Mouse (Mus musculus) urinary bladder, postnatal 10 days (tissue): Measurements from ENCODE around the gene Otop1.

Experiments used
- DNase-seq: peaks from one replicate; pipeline ENCODE4 v3.0.0; 2022; ENCODE audit warnings: low spot score

The Otop1 gene

DNA sequence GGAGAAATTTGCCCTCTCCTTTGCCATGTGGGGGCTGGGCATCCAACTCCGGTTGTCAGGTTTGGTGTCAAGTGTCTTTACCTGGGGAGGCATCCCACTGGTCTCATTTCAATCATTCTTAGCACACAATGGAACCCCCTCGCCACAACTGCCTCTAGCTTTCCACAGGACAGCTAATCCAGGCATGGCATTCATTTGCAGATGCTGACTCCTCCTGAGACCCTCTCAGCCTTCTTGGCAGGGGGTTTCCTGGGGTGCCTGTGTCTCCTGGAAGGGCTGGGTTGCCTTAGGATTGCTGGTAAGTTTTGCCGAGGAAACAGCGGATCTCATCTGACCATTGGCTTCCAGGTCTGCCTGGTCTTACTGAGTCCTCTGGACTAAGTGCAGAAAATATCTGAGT lies at the start of gene Otop1:
Otop1 (plus strand) TSS at position 202 of the 400 bp plus-strand sequence.
- no peak for DNase-seq

DNA sequence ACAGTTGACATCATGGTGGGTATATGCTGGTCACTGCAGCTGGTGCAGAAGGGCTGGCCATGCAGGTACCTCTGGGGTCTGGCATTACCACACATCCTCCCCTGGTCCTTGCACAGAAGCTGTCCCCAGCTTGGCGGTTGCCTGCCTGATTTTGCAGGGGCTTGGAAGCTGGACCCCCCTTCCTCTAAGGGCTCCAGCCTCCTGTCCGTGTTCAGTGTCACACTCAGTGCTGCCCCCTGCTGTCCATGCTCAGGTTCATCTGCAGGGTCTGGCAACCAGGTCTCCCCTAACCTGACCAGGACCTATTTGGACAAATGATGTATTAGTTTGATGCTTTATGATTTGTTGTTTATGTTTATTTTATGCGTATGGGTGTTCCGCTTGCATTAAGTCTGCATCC lies 40.4 kb upstream of the Otop1 start:
- no peak for DNase-seq

DNA sequence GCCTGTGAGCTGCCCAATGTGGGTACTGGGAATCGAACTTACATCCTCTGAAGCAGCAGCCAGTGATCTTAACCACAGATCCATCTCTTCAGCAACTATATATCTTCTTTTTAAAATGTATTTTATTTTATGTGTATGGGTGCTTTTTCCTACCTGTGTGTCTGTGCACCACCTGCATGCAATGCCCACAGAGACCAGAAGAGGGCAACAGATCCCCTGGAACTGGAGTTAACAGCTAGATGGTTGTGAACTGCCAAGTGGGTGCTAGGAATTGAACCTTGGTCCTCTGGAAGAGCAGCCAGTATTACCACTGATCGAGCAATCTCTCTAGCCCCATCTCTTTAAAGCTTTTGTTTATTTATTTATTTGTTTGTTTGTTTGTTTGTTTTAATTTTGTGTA lies 39.1 kb upstream of the Otop1 start:
- DNase-seq: no peak

DNA sequence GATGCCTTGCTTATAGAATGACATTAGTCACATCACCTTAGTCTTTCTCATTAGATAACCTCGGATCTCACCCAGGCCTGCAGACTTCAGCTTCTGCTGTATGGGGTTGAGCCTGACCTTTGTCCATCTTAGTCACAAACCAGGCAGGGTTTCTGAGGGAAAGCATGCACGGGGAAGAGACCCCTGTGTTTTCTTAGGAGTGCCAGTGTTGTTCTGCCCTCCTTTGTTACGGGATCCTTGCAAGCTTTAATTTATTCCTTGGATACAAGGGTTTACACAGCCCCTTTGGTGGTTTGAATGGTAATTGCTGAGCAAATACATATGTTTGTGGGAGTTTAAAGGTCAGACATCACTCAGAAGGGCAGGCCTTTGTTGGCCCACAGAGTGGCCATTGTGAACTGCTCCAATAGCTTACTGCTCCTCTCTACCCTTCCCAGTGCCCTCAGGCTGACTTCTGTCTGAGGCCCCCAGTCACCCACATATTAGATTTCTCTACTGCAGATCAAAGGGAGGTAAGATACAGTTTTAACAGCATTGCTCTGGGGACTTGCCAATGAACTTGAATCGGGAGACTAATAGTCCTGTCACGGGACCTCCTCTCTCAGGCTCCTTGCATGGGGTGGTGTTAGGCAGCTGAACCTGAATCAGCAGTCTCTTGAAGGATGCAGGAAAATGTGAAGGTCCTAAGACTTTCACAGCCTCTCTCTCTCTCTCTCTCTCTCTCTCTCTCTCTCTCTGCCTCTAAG lies 34.9 kb upstream of the Otop1 start:
- no peak for DNase-seq

DNA sequence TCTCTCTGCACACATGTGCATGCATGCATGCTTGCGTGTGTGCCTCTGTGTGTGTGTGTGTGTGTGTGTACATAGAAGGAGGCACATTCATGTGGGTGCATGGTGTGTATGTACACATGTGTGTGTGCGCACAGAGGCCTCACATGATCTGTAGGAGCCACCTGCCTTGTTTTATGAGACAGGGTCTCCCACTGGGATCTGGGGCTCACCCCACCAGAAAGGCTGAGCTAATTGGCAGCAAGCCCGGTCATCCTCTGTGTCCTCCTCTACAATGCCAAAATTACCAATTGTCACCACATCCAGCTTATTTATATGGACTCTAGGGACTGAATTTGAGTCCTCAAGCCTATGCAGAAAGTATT lies 34.3 kb upstream of the Otop1 start:
- no peak for DNase-seq

DNA sequence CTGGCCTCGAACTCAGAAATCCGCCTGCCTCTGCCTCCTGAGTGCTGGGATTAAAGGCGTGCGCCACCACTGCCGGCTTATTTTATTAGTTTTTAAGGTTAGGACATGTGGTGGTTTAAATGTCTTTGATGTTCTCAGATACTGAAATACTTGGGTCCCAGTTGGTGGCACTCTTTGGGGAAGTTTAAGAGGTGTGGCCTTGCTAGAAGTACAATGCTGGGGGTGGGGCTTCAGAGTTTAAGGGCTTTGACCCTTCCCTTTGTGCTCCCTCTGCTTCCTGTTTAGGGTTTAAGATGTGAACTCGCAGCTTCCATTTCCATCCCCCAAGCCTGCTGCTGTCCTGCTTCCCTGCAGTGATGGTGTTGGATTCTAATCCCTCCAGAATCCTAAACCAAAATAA lies 33.8 kb upstream of the Otop1 start:
- DNase-seq: no peak

DNA sequence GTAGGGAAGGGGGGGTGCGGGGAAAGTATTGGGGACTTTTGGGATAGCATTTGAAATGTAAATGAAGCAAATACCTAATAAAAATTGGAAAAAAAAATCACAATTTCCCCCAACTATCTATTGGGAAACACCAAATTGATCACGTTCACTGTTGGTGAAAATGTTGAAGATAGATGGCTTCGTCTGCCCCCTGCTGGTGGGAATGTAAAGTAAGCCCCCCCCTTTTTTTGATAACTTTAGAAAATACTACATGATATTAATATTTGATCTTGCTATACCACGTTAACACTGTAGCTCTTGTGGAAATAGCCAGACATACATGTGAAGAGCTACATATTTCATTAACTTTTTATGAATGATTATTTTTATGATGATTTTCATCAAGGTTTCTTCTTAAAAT lies 20.6 kb upstream of the Otop1 start:
- no peak for DNase-seq

DNA sequence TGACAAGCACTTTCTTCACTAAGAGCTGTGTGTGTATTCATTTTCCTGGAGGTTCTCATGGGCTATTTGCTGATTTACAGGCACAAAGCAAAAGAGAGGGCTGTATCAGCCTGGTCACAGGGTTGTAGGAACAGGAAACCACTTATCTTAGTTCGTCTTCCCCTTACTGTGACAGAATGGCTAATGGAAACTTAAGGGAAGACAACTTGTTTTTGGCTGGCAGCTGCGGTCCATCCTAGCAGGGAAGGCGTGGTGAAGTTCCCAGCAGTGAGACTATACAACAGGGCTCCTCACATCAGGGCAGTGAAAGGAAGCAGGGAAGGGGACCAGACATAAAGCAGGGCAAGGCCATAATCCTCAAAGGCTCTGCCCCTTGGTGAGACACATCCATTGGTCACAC lies 20.1 kb upstream of the Otop1 start:
- DNase-seq: no peak

DNA sequence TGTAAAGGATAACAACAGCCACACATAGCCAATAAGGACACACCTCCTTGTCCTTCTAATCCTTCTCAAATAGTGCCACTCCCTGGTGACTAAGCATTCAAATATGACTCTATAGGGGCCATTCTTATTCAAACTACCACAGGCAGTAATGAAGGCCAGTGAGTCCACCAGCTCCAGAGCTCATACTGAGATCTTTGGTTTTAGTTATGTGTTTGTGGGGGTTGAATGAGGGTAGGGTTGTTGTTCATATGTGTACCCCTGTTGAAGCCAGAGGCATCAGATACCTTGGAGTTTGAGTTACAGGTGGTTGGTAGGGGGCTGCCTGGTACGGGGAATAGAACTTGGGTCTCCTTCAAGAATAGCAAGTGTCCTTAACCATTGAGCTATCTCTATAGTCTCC lies 19.2 kb upstream of the Otop1 start:
- DNase-seq: no peak

DNA sequence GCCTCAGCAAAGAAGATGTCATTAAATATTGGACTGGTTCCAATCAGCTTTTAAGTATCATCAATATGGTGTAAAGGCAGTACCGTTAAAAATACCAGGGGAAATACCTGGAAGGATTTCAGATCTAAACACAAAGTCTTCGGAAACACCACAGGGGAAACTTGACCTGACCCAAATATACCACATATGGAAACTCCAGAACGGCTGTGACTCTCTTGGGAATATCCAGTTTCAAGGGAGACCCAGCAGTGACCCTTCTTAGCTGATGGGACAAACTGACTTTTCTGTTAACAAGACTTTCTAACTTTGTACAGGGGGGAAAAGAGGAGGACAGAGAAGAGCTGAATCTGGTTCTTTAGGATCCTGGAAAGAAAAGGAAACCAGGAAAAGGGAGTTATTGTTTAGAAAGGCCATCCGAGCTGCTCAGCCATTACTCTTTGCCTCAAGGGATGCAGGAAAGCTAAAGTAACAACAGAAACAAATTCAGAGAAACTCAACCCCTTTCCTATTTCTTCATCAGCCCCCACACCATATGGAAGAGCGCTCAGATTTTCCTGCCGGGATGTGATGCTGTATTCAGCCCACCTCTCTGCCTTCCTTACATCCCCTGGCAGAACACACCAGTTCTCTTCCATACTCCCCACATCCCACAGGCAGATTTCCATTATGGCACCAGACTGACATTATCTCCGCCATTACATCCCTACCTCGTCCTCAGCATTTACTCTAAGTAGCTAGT lies 17.6 kb upstream of the Otop1 start:
- DNase-seq: no peak

DNA sequence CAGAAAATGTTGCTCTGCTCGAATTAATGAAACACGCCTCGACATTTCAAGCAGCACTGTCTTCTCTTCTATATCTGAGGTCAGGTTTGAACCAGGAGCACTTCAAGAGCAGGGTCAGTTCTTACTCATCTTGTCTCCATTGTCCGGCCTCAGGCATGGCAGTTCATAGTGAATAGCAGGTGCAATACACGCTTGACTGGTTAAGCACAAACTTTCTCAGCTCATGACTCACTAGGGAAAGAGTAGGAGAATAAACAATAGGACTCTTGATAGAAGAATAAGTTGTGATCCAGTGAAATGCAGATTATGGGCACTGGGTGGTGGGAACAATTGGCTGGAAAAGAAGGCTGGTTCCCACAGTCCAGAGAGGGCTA lies 17.0 kb upstream of the Otop1 start:
- no peak for DNase-seq

DNA sequence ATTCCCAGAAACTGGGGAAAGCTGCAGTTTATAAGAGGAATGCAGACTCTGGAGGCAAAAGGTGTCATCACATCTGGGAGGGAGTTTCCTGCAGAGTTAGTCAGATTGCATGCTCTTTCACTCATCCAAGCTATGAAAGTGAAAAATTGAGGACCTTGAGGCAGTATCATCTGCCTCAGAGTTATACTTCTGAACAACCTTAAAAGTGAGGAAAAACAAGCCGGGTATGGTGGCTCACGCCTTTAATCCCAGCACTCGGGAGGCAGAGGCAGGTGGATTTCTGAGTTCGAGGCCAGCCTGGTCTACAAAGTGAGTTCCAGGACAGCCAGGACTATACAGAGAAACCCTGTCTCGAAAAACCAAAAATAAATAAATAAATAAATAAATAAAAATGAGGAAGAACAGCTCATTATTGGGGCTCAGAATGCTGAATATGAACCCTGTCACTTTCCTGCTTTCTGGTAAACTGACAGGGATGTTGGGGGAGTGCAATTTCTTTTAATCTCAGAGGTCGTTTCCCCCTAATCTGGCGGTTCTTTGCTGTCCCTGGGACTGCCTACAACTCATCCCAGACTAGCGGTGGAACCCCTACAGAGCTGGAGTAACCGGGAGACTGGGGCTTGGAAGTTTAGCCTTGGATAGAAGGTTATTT lies 16.2 kb upstream of the Otop1 start:
- DNase-seq: no peak

DNA sequence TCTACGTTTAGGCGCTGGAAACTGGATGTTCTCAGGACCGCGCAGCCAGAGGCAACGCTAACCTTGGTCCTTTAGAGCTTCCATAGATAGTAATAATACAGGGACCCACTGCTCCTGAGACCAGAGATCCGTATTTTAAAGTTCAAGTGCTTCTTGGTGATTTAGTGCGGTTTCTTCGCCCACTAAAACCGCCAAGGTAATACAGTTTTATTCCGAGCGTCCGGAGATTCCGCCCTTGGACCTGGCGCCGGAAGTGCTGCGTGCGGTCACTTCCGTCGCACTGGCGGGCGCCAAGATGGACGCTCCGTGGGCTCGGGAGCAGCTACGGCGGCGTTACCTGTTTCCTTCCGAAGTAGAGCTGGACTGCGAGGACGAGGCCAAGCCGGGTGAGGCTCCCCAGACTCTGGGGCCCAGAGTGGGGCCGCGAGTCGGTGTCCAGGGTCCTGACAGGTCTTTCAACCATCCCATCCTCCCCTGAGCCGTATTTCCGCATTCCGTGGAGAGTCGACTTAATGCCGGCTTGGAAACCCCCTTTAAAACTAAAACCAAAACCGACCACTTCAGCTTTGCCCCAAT lies 15.6 kb upstream of the Otop1 start, which contains the start of gene Tmem128:
Tmem128 (plus strand) TSS at position 79 of the 576 bp plus-strand sequence.
- DNase-seq: no peak

DNA sequence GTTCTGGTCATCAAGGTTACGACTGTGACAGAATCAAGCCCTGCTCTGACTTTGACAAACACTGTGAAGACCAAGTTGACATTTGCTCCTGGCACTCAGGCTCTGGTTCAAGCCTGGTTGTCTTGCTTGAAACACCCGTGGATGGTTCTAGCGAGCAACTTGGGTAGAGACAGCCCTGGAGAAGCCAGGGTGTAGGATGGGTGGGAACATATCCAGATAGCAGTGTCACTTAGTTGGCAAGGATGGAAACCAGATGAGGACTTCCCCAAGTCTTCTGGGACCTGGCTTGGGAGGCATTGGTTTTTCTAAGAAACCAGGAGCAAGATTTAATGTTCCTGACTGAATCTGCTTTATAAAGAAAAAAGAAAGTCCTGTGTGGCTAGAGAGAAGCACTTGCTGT lies 4.8 kb upstream of the Otop1 start:
- no peak for DNase-seq

DNA sequence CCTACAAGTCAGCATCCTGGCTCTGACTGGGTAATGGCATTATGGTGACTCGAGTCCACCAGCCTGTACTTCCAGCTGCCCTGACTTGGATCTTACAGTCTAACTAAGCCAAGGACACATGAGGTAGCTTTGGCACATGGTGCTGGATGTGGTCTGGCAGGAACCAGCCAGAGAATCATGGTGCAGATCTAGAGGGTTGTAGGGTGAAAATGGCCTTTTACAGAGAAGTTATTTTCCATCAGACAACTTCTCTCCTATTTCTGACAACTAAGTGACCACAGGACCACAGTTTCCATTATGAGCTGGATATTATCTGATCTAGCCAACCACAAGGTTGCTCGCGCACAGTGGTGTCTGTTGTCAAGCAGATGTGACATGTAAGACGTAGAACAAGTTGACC lies 1.9 kb upstream of the Otop1 start:
- no peak for DNase-seq

DNA sequence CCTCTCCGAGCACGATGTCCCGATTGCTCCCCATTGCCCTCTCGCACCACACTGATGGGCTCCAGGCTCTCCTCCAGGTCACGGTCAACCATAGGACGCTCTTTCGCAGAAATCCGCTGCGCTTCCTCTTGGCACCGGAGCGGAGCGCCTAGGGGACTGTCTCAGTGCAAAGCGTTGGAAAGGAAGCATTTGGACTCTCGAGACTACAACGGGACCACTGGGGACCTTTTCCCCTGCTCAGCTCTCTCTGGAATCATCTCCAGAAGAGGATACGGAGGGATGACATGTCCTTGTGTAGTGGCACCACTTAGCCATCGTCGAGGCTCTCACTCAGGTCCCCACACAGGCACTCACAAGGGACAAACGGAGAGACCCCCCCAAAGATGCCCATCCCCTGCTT lies 679 bp downstream of the Otop1 start:
- no peak for DNase-seq

DNA sequence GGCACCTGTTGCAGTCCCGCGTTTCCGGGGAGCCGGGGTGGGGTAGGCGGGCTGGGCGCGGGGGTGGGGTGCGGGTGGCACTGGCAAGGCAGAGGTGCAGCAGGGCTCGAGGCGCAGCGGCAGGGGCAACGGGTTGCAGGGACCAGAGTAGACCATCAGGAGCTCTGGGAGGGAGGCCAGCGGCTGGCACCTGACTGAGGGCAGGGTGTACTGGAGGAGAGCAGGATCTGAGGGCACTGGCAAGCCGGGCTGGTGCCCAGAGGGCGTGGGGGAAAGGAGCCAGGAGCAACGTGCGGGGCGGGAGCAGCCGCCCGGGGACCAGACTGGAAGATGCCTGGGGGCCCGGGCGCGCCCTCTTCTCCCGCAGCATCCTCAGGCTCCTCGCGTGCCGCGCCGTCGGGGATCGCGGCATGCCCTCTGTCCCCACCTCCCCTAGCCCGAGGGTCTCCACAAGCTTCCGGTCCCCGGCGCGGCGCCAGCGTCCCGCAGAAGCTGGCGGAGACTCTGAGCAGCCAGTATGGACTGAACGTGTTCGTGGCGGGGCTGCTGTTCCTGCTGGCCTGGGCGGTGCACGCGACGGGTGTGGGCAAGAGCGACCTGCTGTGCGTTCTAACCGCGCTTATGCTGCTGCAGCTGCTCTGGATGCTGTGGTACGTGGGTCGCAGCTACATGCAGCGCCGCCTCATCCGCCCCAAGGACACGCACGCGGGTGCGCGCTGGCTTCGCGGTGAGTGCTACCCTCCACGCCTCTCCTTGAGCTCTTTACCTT lies 1.5 kb downstream of the Otop1 start:
- DNase-seq: no peak

DNA sequence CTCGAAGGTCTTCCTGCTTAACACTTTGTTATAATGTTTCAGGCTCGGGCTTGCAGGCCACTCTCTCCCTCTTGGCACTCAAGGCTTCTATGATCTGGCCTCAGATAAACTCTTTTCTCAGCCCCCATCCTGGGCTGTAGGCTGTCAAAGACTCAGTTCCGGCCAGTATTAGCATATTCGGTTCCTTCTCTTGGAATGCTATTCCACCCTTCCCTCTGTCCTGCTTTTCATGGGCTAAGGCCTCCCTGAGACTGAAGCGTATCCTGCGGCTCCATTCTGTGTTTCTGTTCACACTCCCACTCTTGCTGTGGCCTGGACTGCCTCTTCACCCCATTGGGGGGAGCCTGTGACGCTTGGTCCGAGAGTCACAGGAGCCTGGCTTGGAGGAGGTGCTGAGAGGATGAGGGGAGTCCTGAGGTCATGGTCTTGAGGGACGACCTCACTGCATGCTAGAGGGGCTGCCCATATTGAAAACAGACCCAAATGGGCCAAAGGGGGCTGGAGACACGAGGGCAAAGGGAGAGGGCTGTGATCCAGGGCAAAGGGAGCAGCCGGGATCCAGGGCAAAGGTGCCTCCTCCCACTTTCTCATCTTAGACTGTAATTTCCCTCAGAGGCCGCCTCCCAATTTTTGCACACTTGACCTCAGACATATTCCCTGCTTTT lies 2.3 kb downstream of the Otop1 start:
- DNase-seq: no peak

DNA sequence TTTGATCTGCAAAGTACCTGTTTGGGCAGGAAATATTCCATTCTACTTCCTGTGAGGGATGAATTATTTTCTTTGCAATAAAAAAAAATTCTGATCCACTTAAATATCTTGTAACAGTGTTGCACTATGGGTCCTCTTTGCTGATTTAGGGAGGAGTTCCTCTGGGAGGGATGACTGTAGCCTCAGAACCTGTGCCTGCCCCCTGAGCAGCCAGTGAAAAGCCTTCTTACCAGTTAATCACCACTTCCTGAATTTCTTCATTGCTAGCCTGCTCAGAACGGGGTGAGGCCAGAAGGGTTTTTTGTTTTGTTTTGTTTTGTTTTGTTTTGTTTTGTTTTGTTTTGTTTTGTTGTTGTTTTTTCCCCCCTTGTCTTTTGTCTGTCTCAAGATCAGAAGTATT lies 4.3 kb downstream of the Otop1 start:
- DNase-seq: no peak

DNA sequence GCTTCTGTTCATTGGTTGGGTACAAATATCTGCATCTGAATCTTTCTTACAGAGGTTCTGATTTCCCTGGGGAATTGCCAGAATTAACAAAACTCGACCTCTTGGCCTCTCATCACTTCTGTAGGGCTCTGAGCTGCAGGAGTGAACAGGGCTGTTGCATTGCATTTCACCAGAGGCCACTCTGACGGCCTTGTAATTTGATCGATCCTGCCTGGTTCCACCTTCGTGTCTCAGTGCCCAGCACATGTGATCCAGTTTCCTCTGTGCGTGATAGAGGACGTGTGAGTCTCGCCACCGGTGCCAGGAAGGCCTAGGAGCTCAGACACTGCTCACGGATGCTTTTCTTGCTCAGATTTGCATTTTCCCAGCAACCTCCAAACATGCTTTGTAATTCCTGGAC lies 10.0 kb downstream of the Otop1 start:
- DNase-seq: no peak

DNA sequence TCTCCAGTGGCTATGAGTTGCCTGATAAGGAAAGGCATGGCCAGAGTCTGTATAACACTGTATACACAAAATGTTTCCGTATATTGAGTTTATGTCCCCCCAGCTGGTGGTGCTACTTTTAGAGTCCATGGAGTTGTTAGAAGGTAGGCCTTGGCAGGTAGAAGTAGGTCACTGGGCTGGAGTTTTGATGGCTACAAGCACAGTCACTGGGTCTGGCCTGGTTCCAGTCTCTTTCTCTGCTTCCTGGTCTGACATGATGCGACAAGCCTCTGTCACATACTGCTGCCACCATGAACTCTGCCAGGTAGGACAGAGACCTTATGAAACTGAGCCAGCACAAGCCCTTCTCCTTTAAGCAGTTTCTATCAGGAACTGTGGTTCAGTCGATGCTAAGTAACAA lies 12.7 kb downstream of the Otop1 start:
- DNase-seq: no peak
